ENCODE assay signal across 8 mouse cellular contexts in genomic region chr5:66697119-66697518, GRCm38 (mm10). TPM values are rescaled to one million over a fixed set of nuclear protein-coding genes. Genes with fewer than 3 reads are reported as not detected.
A peak's percentile ranks its signal among the peaks of the same experiment; 100 is the strongest.
DNase-seq lines count a peak whose midpoint lies in the region; ATAC-seq and TF ChIP-seq lines count a peak whose summit lies in the region.
"Had no signal": no experiment of that assay in that cellular context is flagged by ENCODE, and none has a peak within 500 bp of the region (broad histone marks: within the 10 kb centered on the region; RNA-seq: fewer than 3 reads in every experiment).

No protein-coding gene starts in this region.

- no peaks in the 10 kb centered on the region for H3K9me3 ChIP-seq in kidney, postnatal 0 days (replicated peaks; ENCODE audit: low read length)
- no peaks in the 10 kb centered on the region for H3K9me3 ChIP-seq in kidney, embryonic 15.5 days (replicated peaks)
- no peaks in the 10 kb centered on the region for H3K9me3 ChIP-seq in limb, embryonic 14.5 days (ENCODE audit: control insufficient read depth, low read length)
- H3K9me3 ChIP-seq: stomach, embryonic 15.5 days had no signal

- H3K36me3 ChIP-seq in kidney, postnatal 0 days (ENCODE audit: insufficient read depth, low read length), result no peaks in the 10 kb centered on the region
- H3K36me3 ChIP-seq in kidney, embryonic 15.5 days, result no peaks in the 10 kb centered on the region
- no peaks in the 10 kb centered on the region for H3K36me3 ChIP-seq in limb, embryonic 14.5 days (ENCODE audit: control insufficient read depth, insufficient read depth, low read length)
- H3K36me3 ChIP-seq: stomach, embryonic 15.5 days had no signal

- H3K27ac ChIP-seq in kidney, postnatal 0 days, result no peak overlapping the region
- H3K27ac ChIP-seq in kidney, embryonic 15.5 days, result no peak overlapping the region
- no peak overlapping the region for H3K27ac ChIP-seq in limb, embryonic 14.5 days (replicated peaks; ENCODE audit: low read depth, low read length)
- H3K27ac ChIP-seq: stomach, embryonic 15.5 days had no signal

- TF ChIP-seq POLR2A in limb, embryonic 14.5 days (IDR thresholded peaks at IDR 0.05; ENCODE audit: borderline replicate concordance, extremely low read depth, insufficient read depth, insufficient read length), result no peak

- H3K27me3 ChIP-seq in kidney, postnatal 0 days (ENCODE audit: insufficient read depth, low read length), result no peaks in the 10 kb centered on the region; the same call in 1 of the 2 replicates
- H3K27me3 ChIP-seq in kidney, embryonic 15.5 days, result no peaks in the 10 kb centered on the region; the same call in 1 of the 2 replicates
- no peaks in the 10 kb centered on the region for H3K27me3 ChIP-seq in limb, embryonic 14.5 days (ENCODE audit: control insufficient read depth, insufficient read depth, low read length)
- H3K27me3 ChIP-seq: stomach, embryonic 15.5 days had no signal

- ATAC-seq in kidney, postnatal 0 days (replicated peaks; ENCODE audit: low FRiP score, low read depth), result no peak
- no peak for ATAC-seq in kidney, embryonic 15.5 days (replicated peaks; ENCODE audit: low FRiP score)
- no peak for ATAC-seq in limb, embryonic 14.5 days (ENCODE audit: low FRiP score, low read depth)

- H3K9ac ChIP-seq in kidney, postnatal 0 days (ENCODE audit: low read depth, low read length), result no peak overlapping the region
- H3K9ac ChIP-seq in kidney, embryonic 15.5 days, result no peak overlapping the region
- H3K9ac ChIP-seq in limb, embryonic 14.5 days (ENCODE audit: low read depth, low read length, severe bottlenecking), result no peak overlapping the region
- H3K9ac ChIP-seq: stomach, embryonic 15.5 days had no signal

- no peak overlapping the region for H3K4me2 ChIP-seq in kidney, postnatal 0 days (ENCODE audit: low read length)
- H3K4me2 ChIP-seq in kidney, embryonic 15.5 days, result no peak overlapping the region
- no peak overlapping the region for H3K4me2 ChIP-seq in limb, embryonic 14.5 days (replicated peaks; ENCODE audit: low read depth, low read length, severe bottlenecking)
- H3K4me2 ChIP-seq: stomach, embryonic 15.5 days had no signal

- DNase-seq in kidney, postnatal 0 days (ENCODE audit: low spot score), result peak; percentile 87
- DNase-seq in ES-CJ7 (ENCODE audit: low read depth, low spot score), result peak; percentile 66
- DNase-seq in brain, adult 2 months (ENCODE audit: low read depth, low spot score), result peak; percentile 87
- peak; percentile 33 for DNase-seq in fibroblast of lung, adult 2 months (ENCODE audit: low read depth)
- DNase-seq in limb, embryonic 14.5 days (ENCODE audit: low spot score), result peak; percentile 84
- peak; percentile 72 for DNase-seq in retina, postnatal 7 days (ENCODE audit: low read depth, low spot score)

- H3K4me1 ChIP-seq in kidney, postnatal 0 days (replicated peaks; ENCODE audit: insufficient read depth, low read length), result no peaks in the 10 kb centered on the region
- H3K4me1 ChIP-seq in kidney, embryonic 15.5 days, result no peaks in the 10 kb centered on the region
- H3K4me1 ChIP-seq in limb, embryonic 14.5 days (ENCODE audit: control insufficient read depth, insufficient read depth, low read length), result peaks cover 3% of the 10 kb centered on the region; the same call in 1 of the 2 replicates
- H3K4me1 ChIP-seq: stomach, embryonic 15.5 days had no signal

- peak; percentile 91 for TF ChIP-seq CTCF in kidney, postnatal 0 days (IDR thresholded peaks at IDR 0.05; ENCODE audit: low read depth)

- H3K4me3 ChIP-seq in kidney, postnatal 0 days (replicated peaks; ENCODE audit: low read depth, low read length), result no peak overlapping the region
- H3K4me3 ChIP-seq in kidney, embryonic 15.5 days (replicated peaks), result no peak overlapping the region
- no peak overlapping the region for H3K4me3 ChIP-seq in limb, embryonic 14.5 days (replicated peaks; ENCODE audit: low read length)
- H3K4me3 ChIP-seq: stomach, embryonic 15.5 days had no signal

RNA-seq across cellular contexts. Expression of gene Uchl1, which starts 21.2 kb away (rescaled TPM):
- polyA plus RNA-seq in kidney, postnatal 0 days (2015; fragmentation: Nextera tagmentation; extraction: Ambion mirVana), result 51.3 and 63.3 TPM in 2 replicates
- 67.5 and 94.5 TPM in 2 replicates for polyA plus RNA-seq in kidney, embryonic 15.5 days (2015; fragmentation: Nextera tagmentation; extraction: Ambion mirVana)
- polyA plus RNA-seq in limb, embryonic 14.5 days (2012; rRNA removed), result 105 and 110 TPM in 2 replicates
- polyA plus RNA-seq in limb, embryonic 14.5 days (2014; fragmentation: Nextera tagmentation; extraction: Ambion mirVana), result 77.4 and 81.0 TPM in 2 replicates

RNA-seq across cellular contexts. Expression of gene Limch1, which starts 48.5 kb away (rescaled TPM):
- 32.8 and 34.1 TPM in 2 replicates for polyA plus RNA-seq in kidney, postnatal 0 days (2015; fragmentation: Nextera tagmentation; extraction: Ambion mirVana)
- 35.1 and 39.1 TPM in 2 replicates for polyA plus RNA-seq in kidney, embryonic 15.5 days (2015; fragmentation: Nextera tagmentation; extraction: Ambion mirVana)
- polyA plus RNA-seq in limb, embryonic 14.5 days (2012; rRNA removed), result 40.0 and 44.4 TPM in 2 replicates
- polyA plus RNA-seq in limb, embryonic 14.5 days (2014; fragmentation: Nextera tagmentation; extraction: Ambion mirVana), result 85.3 and 98.4 TPM in 2 replicates

Comparison
In these comparisons a context has a peak if more than half of its experiments do, and no peak if none do; other contexts are left out.
1. DNase-seq: peak in every context shown above with its lines; median percentile 87 in kidney, postnatal 0 days; 87 in brain, adult 2 months; 84 in limb, embryonic 14.5 days; 72 in retina, postnatal 7 days; 66 in ES-CJ7; 33 in fibroblast of lung, adult 2 months.